ENCODE assay signal across 19 mouse cellular contexts in genomic region chr10:111534691-111535090, GRCm38 (mm10).
"Had no signal": no experiment of that assay in that cellular context is flagged by ENCODE, and none has a peak within 500 bp of the region (broad histone marks: within the 10 kb centered on the region; RNA-seq: fewer than 3 reads in every experiment).

No protein-coding gene starts in this region.

- H3K27me3 ChIP-seq: midbrain, embryonic 12.5 days; neural tube, embryonic 13.5 days; neural tube, embryonic 15.5 days had no signal

- ATAC-seq: midbrain, embryonic 16.5 days had no signal

- DNase-seq: lung, adult 18-20 months; lung, postnatal 10 days; lung, postnatal 4 days; midbrain, embryonic 14.5 days; retina, postnatal 1 day; right cerebral cortex, adult 18-20 months; right cerebral cortex, postnatal 25 days; right cerebral cortex, postnatal 4 days; spleen, adult 18-20 months; thymus, adult 18-20 months; thymus, postnatal 14 days; thymus, postnatal 36 days had no signal

- H3K4me3 ChIP-seq: midbrain, embryonic 10.5 days; midbrain, embryonic 12.5 days; myocyte; neural tube, embryonic 13.5 days; neural tube, embryonic 15.5 days had no signal

- H3K9ac ChIP-seq: liver, embryonic 14.5 days; midbrain, embryonic 12.5 days; neural tube, embryonic 13.5 days; neural tube, embryonic 15.5 days had no signal

- H3K36me3 ChIP-seq: midbrain, embryonic 10.5 days; midbrain, embryonic 12.5 days; neural tube, embryonic 13.5 days; neural tube, embryonic 15.5 days had no signal

- H3K9me3 ChIP-seq: midbrain, embryonic 10.5 days; midbrain, embryonic 12.5 days; neural tube, embryonic 13.5 days; neural tube, embryonic 15.5 days had no signal

- H3K27ac ChIP-seq: liver, embryonic 14.5 days; midbrain, embryonic 10.5 days; midbrain, embryonic 12.5 days; neural tube, embryonic 13.5 days; neural tube, embryonic 15.5 days had no signal

- H3K4me2 ChIP-seq: midbrain, embryonic 12.5 days; neural tube, embryonic 13.5 days; neural tube, embryonic 15.5 days had no signal
